8 mouse cellular contexts compared by ENCODE assay signal in the genomic region with DNA sequence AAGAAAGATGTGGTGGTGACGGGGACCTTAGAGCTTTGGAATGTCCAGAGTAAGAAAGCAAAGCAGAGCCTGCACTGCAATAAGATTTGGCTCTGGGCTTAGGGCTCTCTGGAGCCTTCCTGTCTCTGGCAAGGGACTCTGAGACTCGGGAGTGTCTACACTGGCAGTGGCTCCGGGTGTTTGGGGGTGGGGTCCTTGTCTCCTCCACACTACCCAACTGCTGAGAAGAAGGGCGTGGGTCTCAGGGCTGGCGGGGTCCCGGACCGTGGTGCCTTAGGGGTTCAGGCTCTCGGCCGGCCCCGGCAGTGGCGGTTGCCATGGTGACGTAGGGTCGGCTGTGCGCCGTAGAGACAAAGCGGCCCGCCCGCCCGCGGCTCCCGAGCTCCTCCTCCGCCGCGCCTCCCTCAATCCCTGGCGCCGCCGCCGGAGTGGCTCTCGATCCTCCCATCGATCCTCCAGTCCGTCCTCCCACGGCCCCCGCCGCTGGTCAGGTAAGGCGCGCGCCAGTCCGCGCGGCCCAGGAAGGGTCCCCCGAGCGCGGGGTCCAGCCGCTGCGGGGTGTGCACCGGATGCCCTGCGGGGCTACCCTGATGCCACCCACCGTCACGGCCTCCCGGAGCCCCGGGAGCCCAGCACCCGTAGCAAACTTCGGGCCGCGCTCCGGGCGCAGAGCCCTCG. TPM values are rescaled to one million over a fixed set of nuclear protein-coding genes. Genes with fewer than 3 reads are reported as not detected.
A peak's percentile ranks its signal among the peaks of the same experiment; 100 is the strongest.
DNase-seq lines count a peak whose midpoint lies in the region; ATAC-seq and TF ChIP-seq lines count a peak whose summit lies in the region.

A gene (plus strand): TSS at position 134 of the 678 bp plus-strand sequence.

- DNase-seq in NIH3T3 (ENCODE audit: low read depth): peak; percentile 25
- DNase-seq in cerebellum, adult 2 months: peak; percentile 90 to 92
- DNase-seq in heart, postnatal 4 days: peak; percentile 77
- DNase-seq in layer of hippocampus, adult 9-11 months: peak; percentile 78
- DNase-seq in lung, embryonic 14.5 days: peak; percentile 95
- peak; percentile 52 for DNase-seq in ovary, postnatal 10 days (ENCODE audit: low spot score)
- DNase-seq in urinary bladder, adult 18-20 months (ENCODE audit: low spot score in 2 of 2): peak; percentile 32 to 50

- peak within 1 kb of the TSS; percentile 91 for H3K27ac ChIP-seq in cerebellum, adult 2 months (ENCODE audit: insufficient read depth, low read length)
- no peak within 1 kb of the TSS for H3K27ac ChIP-seq in lung, embryonic 14.5 days (ENCODE audit: low read depth)

- no peak for TF ChIP-seq CTCF in cerebellum, adult 2 months (IDR thresholded peaks at IDR 0.05; ENCODE audit: borderline replicate concordance, insufficient read depth, low read depth, low read length)
- no peak for TF ChIP-seq CTCF in lung, embryonic 14.5 days (IDR thresholded peaks at IDR 0.05; ENCODE audit: low read depth)

- peak within 1 kb of the TSS; percentile 74 for H3K4me2 ChIP-seq in lung, embryonic 14.5 days

- peaks cover 13% of the 10 kb centered on the region; the same call in 1 of the 2 replicates for H3K4me1 ChIP-seq in cerebellum, adult 2 months (ENCODE audit: control insufficient read depth, insufficient read depth, low read length)
- 0 out of 2 replicates have a peak, but pooled peaks cover 3% of the 10 kb centered on the region for H3K4me1 ChIP-seq in lung, embryonic 14.5 days (ENCODE audit: insufficient read depth)

- peak; percentile 98 for ATAC-seq in frontal cortex, adult (ENCODE audit: low TSS enrichment)
- peak; percentile 95 for ATAC-seq in lung, embryonic 14.5 days (ENCODE audit: insufficient read depth)

- WGBS in cerebellum, adult 2 months: 1% methylated on average over 58 of the region's 58 CpGs
- WGBS in lung, embryonic 14.5 days: under 1% methylated on average over 43 of the region's 58 CpGs

- no peaks in the 10 kb centered on the region for H3K9me3 ChIP-seq in lung, embryonic 14.5 days (ENCODE audit: low read depth, low read length)

- peak within 1 kb of the TSS; percentile 70 for H3K9ac ChIP-seq in lung, embryonic 14.5 days

- TF ChIP-seq POLR2A in cerebellum, adult 2 months (IDR thresholded peaks at IDR 0.05; ENCODE audit: borderline replicate concordance, insufficient read depth, low read length): peak; percentile 54; the same call in 1 of the 2 replicates

- peak within 1 kb of the TSS; percentile 100 for H3K4me3 ChIP-seq in cerebellum, adult 2 months (replicated peaks; ENCODE audit: insufficient read depth, low read depth, low read length)
- peak within 1 kb of the TSS; percentile 66 for H3K4me3 ChIP-seq in lung, embryonic 14.5 days (ENCODE audit: low read depth, low read length)

- no peaks in the 10 kb centered on the region for H3K27me3 ChIP-seq in cerebellum, adult 2 months (ENCODE audit: control insufficient read depth, insufficient read depth, low read length)
- H3K27me3 ChIP-seq in lung, embryonic 14.5 days (ENCODE audit: insufficient read depth, low read length): no peaks in the 10 kb centered on the region

- H3K36me3 ChIP-seq in lung, embryonic 14.5 days (ENCODE audit: insufficient read depth): no peaks in the 10 kb centered on the region

RNA-seq across cellular contexts. Expression of the gene that starts here (rescaled TPM):
- polyA plus RNA-seq in cerebellum, adult 2 months (2012; rRNA removed): 28.4 and 33.8 TPM in 2 replicates
- total RNA-seq in heart, postnatal 4 days (2021): under 1 TPM; 0.36 to 0.50 TPM
- polyA plus RNA-seq in lung, embryonic 14.5 days (2014; fragmentation: Nextera tagmentation; extraction: Ambion mirVana): 3.6 and 6.4 TPM in 2 replicates

Comparison
In these comparisons a context has a peak if more than half of its experiments do, and no peak if none do; other contexts are left out.
1. Peak in DNase-seq in heart, postnatal 4 days; RNA of the gene not detected or under 1 TPM.
2. DNase-seq: peak in every context shown above with its lines; median percentile 95 in lung, embryonic 14.5 days; 91 in cerebellum, adult 2 months; 78 in layer of hippocampus, adult 9-11 months; 77 in heart, postnatal 4 days; 52 in ovary, postnatal 10 days; 41 in urinary bladder, adult 18-20 months; 25 in NIH3T3.